Mouse (Mus musculus): Measurements from ENCODE around the gene Gm8082. TPM values are rescaled to one million over a fixed set of nuclear protein-coding genes. Genes with fewer than 3 reads are reported as not detected.
"Not testable (repeated sequence)": the region's sequence is repeated elsewhere in the genome, so short reads cannot be mapped to it uniquely, and the experiment has no call there.

Gm8082 gene
- not detected in 2 replicates for polyA plus RNA-seq (2012; rRNA removed)

DNA sequence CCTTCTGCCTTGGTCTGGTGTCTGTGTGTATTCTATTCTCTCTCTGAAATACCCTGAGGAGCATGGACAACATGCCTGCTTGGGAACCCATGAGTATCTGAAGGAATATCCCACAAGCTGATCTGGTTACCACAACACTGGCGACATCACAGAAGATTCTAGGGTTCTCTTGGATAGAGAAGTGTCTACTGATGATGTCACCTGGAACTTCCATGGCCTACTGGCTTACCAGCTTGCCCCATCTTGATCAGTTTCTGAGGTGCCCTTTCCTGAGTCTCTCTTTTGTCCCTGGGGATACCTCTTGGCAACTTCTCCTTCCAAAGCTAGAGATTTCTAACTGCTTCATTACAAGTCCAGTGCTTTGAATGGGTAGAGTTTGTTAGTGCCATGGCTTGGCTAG lies at the start of gene Gm8082:
TSS of gene Gm8082 (minus strand) at position 101 of the 400 bp plus-strand sequence.
- whole genome bisulfite sequencing = no CpG with 5 or more reads among the region's 1 CpGs
- H3K27ac ChIP-seq (ENCODE audit: insufficient read depth, low read length); H3K27me3 ChIP-seq (ENCODE audit: control insufficient read depth, insufficient read depth, low read length); DNase-seq; H3K4me1 ChIP-seq (ENCODE audit: control insufficient read depth, insufficient read depth, low read length); H3K4me3 ChIP-seq (replicated peaks; ENCODE audit: insufficient read depth, low read depth, low read length): not testable (repeated sequence)

GRCm38 (mm10) chr14:43015528-43015927 lies 22.1 kb upstream of the Gm8082 start, which contains the start of gene Gm10376:
Gene Gm10376, minus strand, starts transcription at chr14:43015628.
- not testable (repeated sequence) for H3K27me3 ChIP-seq (ENCODE audit: control insufficient read depth, insufficient read depth, low read length); H3K27ac ChIP-seq (ENCODE audit: insufficient read depth, low read length); DNase-seq

More at GRCm38 (mm10) chr14:43015528-43015927, 22.1 kb upstream of the Gm8082 start, which contains the start of gene Gm10376:
- not testable (repeated sequence) for H3K4me1 ChIP-seq (ENCODE audit: control insufficient read depth, insufficient read depth, low read length); H3K4me3 ChIP-seq (replicated peaks; ENCODE audit: insufficient read depth, low read depth, low read length)

Other genes starting within 250 kb of the Gm8082 start
- not detected in 2 replicates for gene Gm3015, start 224.8 kb downstream of the Gm8082 start, polyA plus RNA-seq (2012; rRNA removed)
- not detected in 2 replicates for gene Gm10377, start 195.6 kb downstream of the Gm8082 start, polyA plus RNA-seq (2012; rRNA removed)
- not detected in 2 replicates for gene Gm21977, start 140.1 kb downstream of the Gm8082 start, polyA plus RNA-seq (2012; rRNA removed)
- 0.25 TPM in 1 of 2 replicates, not detected in the other for gene Gm10376, start 22.0 kb upstream of the Gm8082 start, polyA plus RNA-seq (2012; rRNA removed)
- gene Gm8094, start 83.0 kb upstream of the Gm8082 start, polyA plus RNA-seq (2012; rRNA removed) = 0.87 and 0.90 TPM in 2 replicates
- gene Gm8104, start 107.0 kb upstream of the Gm8082 start, polyA plus RNA-seq (2012; rRNA removed) = 1.3 and 1.6 TPM in 2 replicates
- gene Gm7233, start 186.2 kb upstream of the Gm8082 start, polyA plus RNA-seq (2012; rRNA removed) = 0.43 and 0.57 TPM in 2 replicates
- not detected in 2 replicates for gene Gm8122, start 241.7 kb upstream of the Gm8082 start, polyA plus RNA-seq (2012; rRNA removed)